Mouse (Mus musculus): ENCODE data around the gene Phtf2.
"Not testable (repeated sequence)": the region's sequence is repeated elsewhere in the genome, so short reads cannot be mapped to it uniquely, and the experiment has no call there.

Gene Phtf2

GRCm38 (mm10) chr5:20865193-20865755, 16.6 kb downstream of the Phtf2 start:
- no peak for DNase-seq (ENCODE audit: low spot score in 2 of 2)

GRCm38 (mm10) chr5:20864216-20864969, 17.5 kb downstream of the Phtf2 start:
- no peak for DNase-seq (ENCODE audit: low spot score in 2 of 2)

GRCm38 (mm10) chr5:20861901-20862300, 20.0 kb downstream of the Phtf2 start:
- DNase-seq (ENCODE audit: low spot score in 2 of 2): no peak

GRCm38 (mm10) chr5:20860565-20860964, 21.4 kb downstream of the Phtf2 start:
- no peak for DNase-seq (ENCODE audit: low spot score in 2 of 2)

GRCm38 (mm10) chr5:20858404-20858803, 23.5 kb downstream of the Phtf2 start:
- DNase-seq (ENCODE audit: low spot score in 2 of 2): no peak

- DNase-seq (ENCODE audit: low spot score in 2 of 2): no peak
Observed at GRCm38 (mm10) chr5:20855066-20855465, 26.9 kb downstream of the Phtf2 start.

- no peak for DNase-seq (ENCODE audit: low spot score in 2 of 2)
Observed at GRCm38 (mm10) chr5:20847010-20847409, 34.9 kb downstream of the Phtf2 start.

- DNase-seq (ENCODE audit: low spot score in 2 of 2): no peak
Observed at GRCm38 (mm10) chr5:20843816-20844215, 38.1 kb downstream of the Phtf2 start.

GRCm38 (mm10) chr5:20843405-20843804, 38.5 kb downstream of the Phtf2 start:
- no peak for DNase-seq (ENCODE audit: low spot score in 2 of 2)

GRCm38 (mm10) chr5:20837082-20837481, 44.8 kb downstream of the Phtf2 start:
- DNase-seq (ENCODE audit: low spot score in 2 of 2): no peak

GRCm38 (mm10) chr5:20834399-20834798, 47.5 kb downstream of the Phtf2 start:
- no peak for DNase-seq (ENCODE audit: low spot score in 2 of 2)

- no peak for DNase-seq (ENCODE audit: low spot score in 2 of 2)
Observed at GRCm38 (mm10) chr5:20831433-20831832, 50.5 kb downstream of the Phtf2 start.

GRCm38 (mm10) chr5:20830717-20831116, 51.2 kb downstream of the Phtf2 start:
- no peak for DNase-seq (ENCODE audit: low spot score in 2 of 2)

- DNase-seq (ENCODE audit: low spot score in 2 of 2): no peak
Observed at GRCm38 (mm10) chr5:20821647-20822046, 60.3 kb downstream of the Phtf2 start.

- no peak for DNase-seq (ENCODE audit: low spot score in 2 of 2)
Observed at GRCm38 (mm10) chr5:20821122-20821521, 60.8 kb downstream of the Phtf2 start.

- no peak for DNase-seq (ENCODE audit: low spot score in 2 of 2)
Observed at GRCm38 (mm10) chr5:20815094-20815493, 66.8 kb downstream of the Phtf2 start.

- no peak for DNase-seq (ENCODE audit: low spot score in 2 of 2)
Observed at GRCm38 (mm10) chr5:20810449-20810848, 71.5 kb downstream of the Phtf2 start.

GRCm38 (mm10) chr5:20795932-20796331, 86.0 kb downstream of the Phtf2 start:
- DNase-seq (ENCODE audit: low spot score in 2 of 2): no peak

GRCm38 (mm10) chr5:20791793-20792554, 90.0 kb downstream of the Phtf2 start:
- DNase-seq (ENCODE audit: low spot score in 2 of 2): no peak

- DNase-seq (ENCODE audit: low spot score in 2 of 2): not testable (repeated sequence)
Observed at GRCm38 (mm10) chr5:20786471-20786870, 95.5 kb downstream of the Phtf2 start.

GRCm38 (mm10) chr5:20781116-20781515, 100.8 kb downstream of the Phtf2 start:
- no peak for DNase-seq (ENCODE audit: low spot score in 2 of 2)

- no peak for DNase-seq (ENCODE audit: low spot score in 2 of 2)
Observed at GRCm38 (mm10) chr5:20779191-20779590, 102.7 kb downstream of the Phtf2 start.
